Mouse (Mus musculus): ENCODE results near the gene Prdx2. TPM values are rescaled to one million over a fixed set of nuclear protein-coding genes. Genes with fewer than 3 reads are reported as not detected.
A peak's percentile ranks its signal among the peaks of the same experiment; 100 is the strongest.

The Prdx2 gene
- total RNA-seq (2021), result 100 to 1,000 TPM; 151 to 245 TPM
- long read RNA-seq, experiment 1, transcript Prdx2-208 (5 exons, 1,175 nt), result minor isoform, 7 of 306 reads
- long read RNA-seq, experiment 1, transcript Prdx2-201 (6 exons, 1,500 nt), result major isoform, 225 of 306 reads
- long read RNA-seq, experiment 1, transcript Prdx2-203 (6 exons, 1,612 nt), result minor isoform, 21 of 306 reads
- long read RNA-seq, experiment 1, partial matches to known transcripts, result 50 of 306 reads
- long read RNA-seq, experiment 1, other reads (novel, unspliced or antisense), result 2 of 306 reads
- long read RNA-seq, experiment 2, transcript Prdx2-208 (5 exons, 1,175 nt), result minor isoform, 7 of 401 reads
- long read RNA-seq, experiment 2, transcript Prdx2-201 (6 exons, 1,500 nt), result major isoform, 289 of 401 reads
- long read RNA-seq, experiment 2, transcript Prdx2-203 (6 exons, 1,612 nt), result minor isoform, 24 of 401 reads
- long read RNA-seq, experiment 2, partial matches to known transcripts, result 75 of 401 reads
- long read RNA-seq, experiment 2, other reads (novel, unspliced or antisense), result 6 of 401 reads

DNA sequence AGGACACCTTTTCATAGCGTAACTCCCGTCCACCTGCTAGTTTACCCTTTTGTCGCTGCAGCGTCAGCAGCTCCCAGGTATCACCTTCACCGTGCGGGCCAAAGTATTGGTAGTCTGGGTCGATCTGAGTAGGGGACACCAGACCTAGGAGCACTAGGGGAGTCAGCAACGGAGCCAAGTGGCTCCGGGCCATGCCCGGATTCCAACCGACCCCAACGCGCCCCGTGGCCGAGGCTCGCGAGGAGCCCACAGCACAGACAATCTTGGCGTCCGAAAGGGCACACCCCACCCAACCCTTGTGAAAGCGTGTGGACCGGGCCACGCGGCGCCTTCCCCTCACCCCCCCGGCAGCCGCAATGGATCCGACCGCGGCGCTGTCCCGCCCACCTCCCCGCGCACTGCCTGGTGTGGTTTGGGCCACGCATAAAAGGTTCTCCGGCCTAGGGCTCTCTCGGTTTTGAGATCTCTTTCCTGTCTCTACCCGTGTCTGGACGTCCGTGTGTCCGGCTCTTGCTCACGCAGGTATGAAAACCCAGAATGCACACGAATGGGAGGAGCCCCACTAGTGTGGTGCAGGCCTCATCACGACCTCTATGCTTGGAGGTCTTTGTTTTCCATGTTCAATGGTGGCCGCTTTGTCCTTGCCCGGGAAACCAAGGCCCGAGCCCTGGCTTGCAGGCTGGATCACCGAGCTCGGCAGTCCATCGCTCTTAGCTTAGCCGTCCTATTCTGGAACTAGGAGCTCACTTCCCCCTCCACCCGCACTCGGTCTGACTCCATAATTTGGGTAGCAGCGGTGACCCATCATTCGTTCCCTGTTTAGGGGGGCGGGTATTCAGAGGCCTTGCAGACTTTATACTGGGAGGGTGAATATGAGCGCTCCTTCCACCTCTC is at the start of gene Prdx2, which contains the start of the genes Gm49661 and Rnaseh2a:
TSS of gene Prdx2 (plus strand) at position 347 of the 894 bp plus-strand sequence.
TSS of gene Gm49661 (minus strand) at position 193 of the 894 bp plus-strand sequence.
TSS of gene Rnaseh2a (minus strand) at position 527 of the 894 bp plus-strand sequence.
- peak; percentile 83 for DNase-seq
- H3K4me3 ChIP-seq, result peak within 1 kb of the TSS; percentile 81
- H3K27ac ChIP-seq, result peak within 1 kb of the TSS; percentile 94
- intact Hi-C loops (cut with DNase I), result loop anchor here (5.0 to 10.0 kb wide), 2 partner anchors 58 to 305 kb away; partner anchors contain the start of genes Asna1, Ier2 and Trir
- no peak for TF ChIP-seq CTCF (IDR thresholded peaks at IDR 0.05)

DNA sequence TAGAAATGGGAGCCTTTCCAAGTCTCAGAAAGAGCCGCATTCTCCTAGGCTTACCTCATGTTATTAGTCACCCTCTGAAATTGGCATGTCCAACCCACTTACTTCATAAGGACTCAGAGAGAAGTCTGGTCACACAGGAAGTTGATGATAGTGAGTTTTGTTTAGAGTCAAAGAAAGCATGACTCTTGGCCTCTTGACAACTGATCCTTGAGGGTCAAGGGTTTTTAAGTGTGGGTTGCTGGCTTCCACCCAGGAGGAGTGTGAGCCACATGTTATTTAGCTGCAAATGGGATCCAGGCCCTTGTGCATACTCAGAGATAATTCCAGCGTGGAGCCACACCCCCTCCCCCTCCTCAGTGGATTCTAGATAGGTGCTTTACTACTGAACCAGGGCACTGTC is 47.8 kb upstream of the Prdx2 start:
- Histone ChIP-seq H3K4me3 (no peak overlapping the region), H3K27ac (no peak overlapping the region)
- DNase-seq, result no peak
- intact Hi-C loops (cut with DNase I), result no loop called here
- TF ChIP-seq CTCF (IDR thresholded peaks at IDR 0.05), result no peak

DNA sequence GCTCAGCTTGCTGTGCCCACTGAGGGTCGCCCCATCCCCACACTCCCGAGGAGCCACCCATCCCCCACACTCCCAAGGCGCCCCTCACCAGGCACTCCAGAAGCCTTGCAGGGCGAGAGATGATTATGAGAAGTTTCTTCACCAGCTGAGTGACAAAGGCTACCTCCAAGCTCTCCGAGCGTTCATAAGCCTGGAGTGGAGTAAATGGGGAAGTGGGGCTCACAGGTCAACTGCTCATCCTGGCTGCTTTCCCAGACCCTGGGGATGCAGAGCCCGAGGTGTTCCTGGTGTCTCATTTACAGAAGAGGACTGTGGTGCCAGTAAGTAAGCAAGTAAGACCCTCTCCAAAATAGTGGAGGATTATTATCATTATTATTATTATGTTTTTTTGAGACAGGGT is 43.8 kb upstream of the Prdx2 start:
- no peak overlapping the region for H3K4me3 ChIP-seq
- DNase-seq, result no peak
- no peak for TF ChIP-seq CTCF (IDR thresholded peaks at IDR 0.05)
- H3K27ac ChIP-seq, result no peak overlapping the region
- intact Hi-C loops (cut with DNase I), result no loop called here

DNA sequence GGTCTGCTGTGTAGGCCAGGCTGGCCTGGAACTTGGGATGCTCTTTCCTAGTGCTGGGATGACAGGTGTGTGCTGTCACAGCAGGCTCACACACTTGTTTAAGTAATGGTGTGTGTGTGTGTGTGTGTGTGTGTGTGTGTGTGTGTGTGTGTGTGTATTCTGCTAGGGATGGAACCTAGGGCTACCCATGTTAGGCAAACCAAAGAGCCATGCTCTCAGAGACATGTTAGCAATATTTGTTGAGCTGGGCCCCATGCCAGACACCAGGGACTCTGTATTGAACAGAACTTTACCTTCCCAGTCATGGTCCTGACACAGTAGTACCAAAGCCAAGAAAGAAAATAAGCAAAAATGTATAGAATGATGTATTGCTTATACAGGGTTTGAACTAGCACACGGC is 41.9 kb upstream of the Prdx2 start:
- no peak for DNase-seq
- no peak for TF ChIP-seq CTCF (IDR thresholded peaks at IDR 0.05)
- Histone ChIP-seq H3K4me3 (no peak overlapping the region), H3K27ac (no peak overlapping the region)
- intact Hi-C loops (cut with DNase I), result no loop called here

DNA sequence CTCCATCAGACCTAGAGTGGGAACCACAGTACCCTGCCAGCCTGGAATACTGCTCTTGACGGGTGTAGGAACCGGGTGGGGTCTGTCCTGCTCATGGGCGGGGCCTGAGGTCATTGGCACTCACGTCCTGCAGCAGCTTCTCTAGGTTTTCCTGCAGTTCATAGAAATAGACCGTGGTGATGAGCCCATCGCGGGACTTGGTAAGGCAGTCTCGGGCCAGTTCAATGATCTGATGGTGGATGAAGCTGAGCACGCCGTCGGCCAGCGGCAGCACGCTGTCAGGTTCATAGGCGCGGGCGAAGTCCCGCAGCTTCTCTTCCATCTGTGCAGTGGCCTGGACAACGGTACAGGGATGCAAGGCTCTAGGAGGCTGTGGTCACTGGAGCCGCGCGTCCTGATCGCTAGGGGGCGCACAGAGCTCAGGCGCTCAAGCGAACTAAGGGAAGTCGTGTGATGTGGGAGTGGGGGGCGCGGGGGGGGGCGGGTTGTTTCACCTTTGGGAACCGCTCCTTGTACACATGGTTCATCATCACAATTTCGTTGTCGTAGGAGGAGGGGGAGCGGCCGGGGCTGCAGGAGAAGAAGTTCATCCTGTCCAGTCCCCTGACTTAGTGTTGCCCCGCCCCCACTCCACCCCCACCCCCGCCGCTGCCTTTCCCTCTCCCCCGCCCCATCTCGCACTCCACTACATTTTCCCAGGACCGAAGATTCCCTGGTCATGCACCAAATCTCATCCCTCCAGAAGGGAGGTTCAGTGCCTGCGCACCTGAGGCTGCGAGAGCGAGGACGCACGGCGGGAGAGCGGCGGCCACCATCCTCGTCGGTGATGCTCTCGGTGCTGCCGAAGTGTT is 40.7 kb upstream of the Prdx2 start:
- Histone ChIP-seq H3K27ac (no peak overlapping the region), H3K4me3 (peak overlapping the region; percentile 48)
- intact Hi-C loops (cut with DNase I), result loop anchor here (2.0 kb wide), 1 partner anchor 28 kb away; no protein-coding TSS in a partner anchor
- peak; percentile 77 for TF ChIP-seq CTCF (IDR thresholded peaks at IDR 0.05)
- DNase-seq, result peak; percentile 76

DNA sequence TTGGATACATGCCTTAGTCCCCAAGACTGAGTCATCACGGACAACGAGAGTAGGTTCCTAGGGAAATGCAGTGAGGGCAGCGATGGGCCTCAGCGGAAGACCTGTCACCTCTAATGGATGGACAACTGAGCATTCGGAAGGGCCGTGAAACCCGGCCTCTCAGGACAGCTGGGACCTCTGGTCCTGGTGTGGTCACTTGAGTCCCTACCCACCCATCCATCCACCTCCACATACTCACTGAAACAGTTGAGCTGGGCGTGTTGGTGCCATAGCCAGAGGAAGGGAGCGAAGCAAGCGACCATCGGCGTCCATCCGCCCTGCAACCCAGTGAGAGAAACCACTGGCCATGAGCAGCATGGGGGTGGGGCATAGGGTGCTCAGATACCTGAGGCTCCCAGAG is 38.8 kb upstream of the Prdx2 start:
- no peak for TF ChIP-seq CTCF (IDR thresholded peaks at IDR 0.05)
- no peak for DNase-seq
- H3K27ac ChIP-seq, result no peak overlapping the region
- no peak overlapping the region for H3K4me3 ChIP-seq
- intact Hi-C loops (cut with DNase I), result no loop called here

DNA sequence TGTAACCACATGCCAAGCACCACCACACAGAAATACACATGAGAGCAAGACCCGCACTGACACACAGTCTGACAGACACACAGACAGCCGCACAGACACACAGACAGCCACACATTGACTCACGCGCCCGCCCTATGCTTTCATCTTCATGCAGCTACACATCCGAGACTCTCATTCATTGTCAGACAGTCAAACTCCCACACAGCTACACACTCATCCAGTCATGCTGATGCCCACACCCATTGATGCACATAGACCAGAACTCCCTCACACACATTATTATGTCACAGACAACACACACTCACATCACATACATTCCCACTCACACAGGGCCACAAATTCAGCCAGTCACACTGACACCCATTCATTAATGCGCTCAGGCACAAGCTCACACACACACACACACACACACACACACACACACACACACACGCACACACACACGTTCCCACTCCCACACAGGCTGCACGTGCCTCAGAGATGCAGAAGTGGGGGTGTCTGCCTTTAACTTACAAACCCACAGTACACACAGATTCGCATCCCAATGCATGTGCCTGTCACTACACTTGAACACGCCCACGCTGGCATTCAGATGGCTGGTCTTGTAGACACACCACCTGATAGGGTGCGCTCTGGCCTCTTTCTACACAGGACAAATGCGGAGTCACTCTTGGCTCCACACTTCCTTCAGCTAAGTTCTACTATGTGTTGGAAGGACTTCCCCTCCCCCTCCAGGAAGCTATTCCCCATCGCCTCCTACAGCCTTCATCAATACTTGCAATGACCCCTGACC is 35.4 kb upstream of the Prdx2 start:
- Histone ChIP-seq H3K27ac (no peak overlapping the region), H3K4me3 (no peak overlapping the region)
- no peak for DNase-seq
- intact Hi-C loops (cut with DNase I), result no loop called here
- no peak for TF ChIP-seq CTCF (IDR thresholded peaks at IDR 0.05)

DNA sequence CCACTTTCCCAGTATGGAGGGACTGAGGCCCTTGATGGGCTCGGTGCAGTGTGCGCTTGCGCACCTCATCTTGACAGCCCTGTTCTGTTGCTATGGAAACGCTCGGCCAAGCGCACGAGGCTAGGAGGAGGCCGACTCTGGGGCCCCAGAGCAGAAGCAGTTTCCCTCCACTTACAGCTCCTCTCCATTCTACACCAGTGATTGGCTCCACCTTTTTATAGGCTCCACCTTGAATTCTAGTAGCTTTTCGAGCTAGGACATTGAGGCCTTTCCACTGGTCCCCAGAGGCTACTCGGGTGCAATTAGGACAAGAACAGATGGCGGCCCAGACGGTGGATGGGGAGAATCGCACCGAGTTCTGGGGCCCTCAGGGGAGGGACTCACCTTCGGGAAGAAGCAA is 34.5 kb upstream of the Prdx2 start:
- no peak for DNase-seq
- TF ChIP-seq CTCF (IDR thresholded peaks at IDR 0.05), result no peak
- H3K4me3 ChIP-seq, result no peak overlapping the region
- H3K27ac ChIP-seq, result no peak overlapping the region
- intact Hi-C loops (cut with DNase I), result no loop called here

DNA sequence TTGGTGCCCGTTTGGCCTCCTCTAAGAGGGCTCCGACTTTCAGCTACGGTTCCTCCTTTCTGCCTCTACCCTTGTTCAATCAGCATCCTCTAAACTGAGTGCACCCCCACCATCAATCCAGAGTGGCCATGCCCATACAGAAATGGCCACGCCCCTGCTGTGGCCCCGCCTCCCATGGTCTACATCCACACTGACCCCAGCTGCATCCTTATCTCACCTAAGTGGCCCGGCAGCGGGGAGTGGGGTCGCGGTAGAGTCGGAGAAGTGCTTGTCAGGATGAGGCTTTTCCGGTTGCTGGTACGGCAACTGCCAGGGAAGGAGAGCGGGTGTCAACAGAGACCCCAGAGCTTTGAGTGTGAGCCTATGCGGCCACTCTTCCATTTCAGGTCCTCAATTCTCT is 33.9 kb upstream of the Prdx2 start:
- DNase-seq, result no peak
- H3K4me3 ChIP-seq, result no peak overlapping the region
- no peak for TF ChIP-seq CTCF (IDR thresholded peaks at IDR 0.05)
- no peak overlapping the region for H3K27ac ChIP-seq
- intact Hi-C loops (cut with DNase I), result no loop called here

DNA sequence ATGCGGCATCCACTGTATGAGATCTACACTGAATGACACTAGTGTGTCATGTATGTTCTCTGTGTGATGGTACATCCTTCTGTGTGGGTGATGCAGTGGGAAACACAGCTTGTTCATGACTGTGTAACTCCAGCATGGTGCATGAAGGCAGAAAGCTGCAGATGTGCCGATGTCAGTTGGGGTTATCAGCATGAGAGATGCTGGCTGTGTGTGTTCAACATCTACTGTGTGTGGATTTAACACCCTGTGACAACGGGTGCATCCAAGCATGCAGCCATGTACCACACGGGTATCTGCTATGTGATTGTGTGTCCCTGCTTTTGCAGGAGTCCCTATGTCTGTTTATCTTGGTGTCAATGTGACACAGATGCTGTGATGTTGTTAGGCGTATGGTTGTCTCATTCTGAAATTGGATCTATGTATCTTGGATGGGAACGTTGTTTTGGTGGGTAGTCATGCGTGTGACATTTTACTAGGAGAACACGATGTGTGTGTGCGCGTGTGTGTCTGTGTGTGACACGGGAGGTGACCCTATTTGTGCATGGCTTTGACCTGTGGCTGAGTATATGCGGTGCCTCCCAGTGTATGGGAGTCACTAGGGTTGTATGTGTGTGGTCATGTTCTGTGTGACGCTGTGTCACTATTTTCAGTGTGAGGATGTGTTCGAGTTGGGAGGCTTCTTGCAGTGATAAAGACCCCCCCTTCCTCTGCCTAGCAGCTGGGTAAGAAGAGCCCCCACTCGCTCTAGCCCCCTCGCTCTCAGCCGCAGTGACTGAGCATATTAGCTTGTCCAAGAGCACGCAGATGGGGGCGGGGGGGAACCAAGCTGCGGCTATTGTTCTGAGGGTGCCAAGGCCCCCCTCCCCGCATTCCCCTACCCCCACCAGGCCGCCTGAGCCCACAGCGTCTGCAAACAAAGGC is 33.1 kb upstream of the Prdx2 start:
- intact Hi-C loops (cut with DNase I), result no loop called here
- H3K4me3 ChIP-seq, result peak overlapping the region; percentile 66; the same call in 1 of the 2 replicates
- H3K27ac ChIP-seq, result no peak overlapping the region
- DNase-seq, result no peak
- no peak for TF ChIP-seq CTCF (IDR thresholded peaks at IDR 0.05)
